Mouse (Mus musculus): ENCODE results near the gene Rbm33. TPM values are rescaled to one million over a fixed set of nuclear protein-coding genes. Genes with fewer than 3 reads are reported as not detected.

The Rbm33 gene
- polyA plus RNA-seq, 1 experiment from 2014 or later, result 16.8 TPM

DNA sequence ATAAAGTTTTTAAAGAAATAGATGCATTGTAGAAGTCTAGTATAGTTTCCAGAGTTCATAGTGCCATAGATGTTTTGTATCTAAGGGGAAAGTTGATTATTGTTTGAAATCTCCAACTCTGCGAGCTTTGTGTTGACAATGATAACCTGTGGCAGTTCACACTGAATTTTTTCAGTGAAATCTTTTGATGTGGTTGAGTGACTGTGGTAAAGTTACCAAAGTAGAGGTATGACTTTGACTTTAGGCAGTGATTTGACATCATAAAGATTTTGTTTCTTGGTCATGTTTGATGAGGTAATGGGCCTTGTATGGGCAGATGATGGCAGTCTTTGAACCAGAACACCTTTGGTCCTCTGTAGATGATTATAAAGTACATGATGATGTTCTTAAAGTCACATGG, 65.4 kb downstream of the Rbm33 start:
- WGBS, result 84% methylated on average over 1 of the region's 1 CpGs

DNA sequence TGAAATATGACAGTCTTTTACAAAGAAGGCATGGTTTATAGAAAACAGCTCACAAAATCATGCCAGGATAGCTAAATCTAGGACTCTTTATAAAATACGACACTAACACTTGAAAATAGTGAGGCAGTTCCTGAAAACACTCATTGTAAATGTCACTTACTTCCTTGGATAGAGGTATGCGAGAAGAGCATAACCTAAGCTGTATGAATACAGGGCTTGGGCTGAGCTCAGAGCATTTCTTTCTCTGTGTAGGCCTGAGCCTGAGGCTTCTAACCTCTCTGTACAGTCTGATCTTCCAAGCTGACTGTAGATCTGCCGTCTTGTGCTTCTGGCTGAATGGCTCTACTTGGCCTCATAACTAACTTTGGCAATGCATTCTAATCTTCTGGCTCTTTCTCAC, 69.9 kb downstream of the Rbm33 start:
- H3K36me3 ChIP-seq, result peaks cover 46% of the 10 kb centered on the region
- no peaks in the 10 kb centered on the region for H3K9me3 ChIP-seq (replicated peaks)
- H3K4me1 ChIP-seq (replicated peaks), result no peaks in the 10 kb centered on the region
- no peak overlapping the region for H3K4me3 ChIP-seq
- no peak overlapping the region for H3K9ac ChIP-seq
- no peaks in the 10 kb centered on the region for H3K27me3 ChIP-seq (replicated peaks)
- no peak overlapping the region for H3K4me2 ChIP-seq
- no peak for ATAC-seq (ENCODE audit: insufficient number of reproducible peaks, low FRiP score)
- whole genome bisulfite sequencing, result 92% methylated on average over 3 of the region's 3 CpGs
- H3K27ac ChIP-seq (ENCODE audit: poor library complexity, severe bottlenecking), result no peak overlapping the region

More for the DNA sequence above, 65.4 kb downstream of the Rbm33 start:
- H3K36me3 ChIP-seq, result peaks cover 35% of the 10 kb centered on the region
- no peaks in the 10 kb centered on the region for H3K27me3 ChIP-seq (replicated peaks)
- no peak for ATAC-seq (ENCODE audit: insufficient number of reproducible peaks, low FRiP score)
- H3K4me2 ChIP-seq, result no peak overlapping the region
- H3K9ac ChIP-seq, result no peak overlapping the region
- H3K4me3 ChIP-seq, result no peak overlapping the region
- 0 out of 2 replicates have a peak, but pooled peaks cover 6% of the 10 kb centered on the region for H3K4me1 ChIP-seq (replicated peaks)
- H3K27ac ChIP-seq (ENCODE audit: poor library complexity, severe bottlenecking), result no peak overlapping the region
- H3K9me3 ChIP-seq (replicated peaks), result no peaks in the 10 kb centered on the region

DNA sequence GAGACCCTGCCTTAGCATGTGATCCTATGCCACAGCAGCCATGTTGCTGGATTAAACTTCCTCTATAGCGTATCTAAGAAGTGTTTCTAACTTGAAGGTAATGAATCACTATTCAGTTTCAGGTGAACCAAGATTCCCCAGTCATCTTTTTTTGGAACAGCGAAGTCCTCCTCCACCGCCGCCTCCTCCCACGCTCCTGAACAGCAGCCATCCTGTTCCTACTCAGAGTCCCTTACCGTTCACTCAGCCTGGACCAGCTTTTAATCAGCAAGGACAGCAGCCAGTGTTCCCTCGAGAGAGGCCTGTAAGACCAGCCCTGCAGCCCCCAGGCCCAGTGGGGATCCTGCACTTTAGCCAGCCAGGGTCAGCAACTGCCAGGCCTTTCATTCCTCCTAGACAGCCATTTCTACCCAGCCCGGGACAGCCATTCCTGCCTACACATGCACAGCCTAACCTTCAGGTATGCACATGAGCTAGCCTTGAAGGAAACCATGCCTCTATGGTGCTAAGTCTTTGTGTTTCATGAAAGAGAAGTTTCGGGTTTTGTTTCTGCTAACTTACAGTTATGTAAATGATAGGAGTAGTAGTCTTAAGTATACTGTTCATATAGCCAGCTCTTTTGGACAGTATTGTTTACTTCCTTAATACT, 70.7 kb downstream of the Rbm33 start:
- ATAC-seq (ENCODE audit: insufficient number of reproducible peaks, low FRiP score), result no peak
- Histone ChIP-seq H3K27me3 (replicated peaks) (no peaks in the 10 kb centered on the region), H3K36me3 (peaks cover 51% of the 10 kb centered on the region)

DNA sequence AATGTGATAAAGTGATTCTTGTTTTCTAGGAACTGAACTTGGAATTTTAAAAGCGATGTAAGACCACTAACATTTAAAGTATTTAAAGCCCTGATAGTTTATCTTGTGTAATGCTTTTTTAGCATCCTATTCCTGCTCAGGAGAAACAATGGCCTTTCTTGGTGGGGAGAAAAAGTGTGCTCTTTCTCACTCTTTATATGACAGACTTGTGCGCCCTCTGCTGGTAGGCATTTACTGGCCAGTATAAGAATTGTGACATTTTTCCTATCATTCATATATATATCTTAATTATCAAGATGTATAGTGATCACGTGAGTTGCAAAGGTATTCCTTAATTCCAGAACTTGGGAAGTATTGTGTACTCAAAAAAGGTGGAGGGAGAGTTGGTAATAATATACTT, 71.3 kb downstream of the Rbm33 start:
- no peak overlapping the region for H3K4me3 ChIP-seq

More for the DNA sequence above, 70.7 kb downstream of the Rbm33 start:
- Histone ChIP-seq H3K27ac (ENCODE audit: poor library complexity, severe bottlenecking) (no peak overlapping the region), H3K4me2 (no peak overlapping the region), H3K9me3 (replicated peaks) (no peaks in the 10 kb centered on the region), H3K4me3 (no peak overlapping the region), H3K9ac (no peak overlapping the region), H3K4me1 (replicated peaks) (no peaks in the 10 kb centered on the region)
- 85% methylated on average over 9 of the region's 9 CpGs for whole genome bisulfite sequencing

DNA sequence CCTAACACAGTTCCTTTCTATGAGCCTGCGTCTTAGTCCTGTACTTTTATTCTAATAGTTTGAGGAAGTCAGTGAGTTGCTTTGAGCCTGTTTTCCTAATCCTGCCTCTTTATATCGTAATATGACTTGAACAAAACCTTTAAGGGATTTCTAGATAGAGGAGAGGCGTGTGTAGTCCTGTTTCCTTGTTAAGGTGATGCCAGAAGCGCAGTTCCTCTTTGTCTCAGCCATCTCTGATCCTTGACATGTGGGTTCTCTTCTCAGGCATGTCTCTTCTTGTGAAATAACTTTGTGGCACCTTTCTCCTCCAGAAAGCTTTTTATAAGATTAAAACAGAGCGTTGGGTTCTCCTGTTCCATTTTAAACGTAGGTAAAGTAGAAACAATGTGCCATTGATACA, 73.3 kb downstream of the Rbm33 start:
- H3K4me3 ChIP-seq, result no peak overlapping the region
- no peaks in the 10 kb centered on the region for H3K4me1 ChIP-seq (replicated peaks)
- no peak overlapping the region for H3K4me2 ChIP-seq
- H3K36me3 ChIP-seq, result peaks cover 65% of the 10 kb centered on the region
- ATAC-seq (ENCODE audit: insufficient number of reproducible peaks, low FRiP score), result no peak
- no peak overlapping the region for H3K27ac ChIP-seq (ENCODE audit: poor library complexity, severe bottlenecking)
- no peaks in the 10 kb centered on the region for H3K27me3 ChIP-seq (replicated peaks)
- H3K9ac ChIP-seq, result no peak overlapping the region
- no peaks in the 10 kb centered on the region for H3K9me3 ChIP-seq (replicated peaks)
- WGBS, result 93% methylated on average over 6 of the region's 6 CpGs

More for the DNA sequence above, 71.3 kb downstream of the Rbm33 start:
- ATAC-seq (ENCODE audit: insufficient number of reproducible peaks, low FRiP score), result no peak
- Histone ChIP-seq H3K9me3 (replicated peaks) (no peaks in the 10 kb centered on the region), H3K27me3 (replicated peaks) (no peaks in the 10 kb centered on the region), H3K27ac (ENCODE audit: poor library complexity, severe bottlenecking) (no peak overlapping the region), H3K4me2 (no peak overlapping the region), H3K9ac (no peak overlapping the region), H3K36me3 (peaks cover 50% of the 10 kb centered on the region), H3K4me1 (replicated peaks) (no peaks in the 10 kb centered on the region)
- WGBS, result 44% methylated on average over 3 of the region's 3 CpGs

DNA sequence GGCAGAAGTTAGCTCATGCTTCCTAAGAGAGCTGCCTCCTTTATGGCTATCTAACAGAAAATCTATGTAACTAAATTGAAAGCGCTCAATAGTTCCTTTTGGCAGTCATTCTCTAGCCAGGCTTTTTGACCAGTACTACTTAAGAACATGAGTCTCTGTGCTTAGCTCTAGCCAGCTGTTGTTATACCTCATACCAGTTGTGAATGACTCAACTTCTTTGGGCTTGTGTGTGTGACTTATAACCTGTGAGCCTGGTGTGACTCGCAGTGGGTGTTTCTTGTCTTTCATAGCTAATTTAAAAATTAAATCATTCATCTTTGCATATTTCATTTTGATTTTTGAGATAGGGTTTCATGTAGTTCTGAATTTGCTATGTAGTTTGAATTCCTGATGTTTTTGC, 80.4 kb downstream of the Rbm33 start:
- no peak overlapping the region for H3K27ac ChIP-seq (ENCODE audit: poor library complexity, severe bottlenecking)
- no peaks in the 10 kb centered on the region for H3K9me3 ChIP-seq (replicated peaks)
- H3K4me1 ChIP-seq (replicated peaks), result peaks cover 25% of the 10 kb centered on the region
- no peaks in the 10 kb centered on the region for H3K27me3 ChIP-seq (replicated peaks)
- peaks cover 40% of the 10 kb centered on the region for H3K36me3 ChIP-seq
- ATAC-seq (ENCODE audit: insufficient number of reproducible peaks, low FRiP score), result no peak
- no peak overlapping the region for H3K4me3 ChIP-seq
- no peak overlapping the region for H3K9ac ChIP-seq
- 98% methylated on average over 2 of the region's 2 CpGs for WGBS
- H3K4me2 ChIP-seq, result no peak overlapping the region

DNA sequence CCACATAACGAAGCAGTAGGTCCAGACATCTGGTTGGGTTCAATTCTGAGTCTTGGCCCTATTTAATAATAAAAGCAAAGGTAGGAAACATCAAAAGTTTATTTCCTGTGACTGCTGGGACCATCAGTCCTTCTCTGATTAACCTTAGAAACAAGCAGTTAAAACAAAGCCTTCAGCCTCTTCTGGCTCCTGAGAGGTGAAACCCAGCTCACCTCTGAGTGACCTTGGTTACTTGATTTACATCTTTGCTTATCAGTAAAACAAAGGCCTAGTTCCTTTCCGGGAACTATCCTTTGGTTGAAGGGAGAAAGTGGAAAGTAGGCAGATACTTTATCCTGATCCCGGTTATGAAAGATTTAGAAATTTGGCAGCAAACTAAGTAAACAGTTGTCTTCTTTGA, 81.8 kb downstream of the Rbm33 start:
- WGBS, result 64% methylated on average over 3 of the region's 3 CpGs
- H3K4me3 ChIP-seq, result no peak overlapping the region
- H3K27me3 ChIP-seq (replicated peaks), result no peaks in the 10 kb centered on the region
- peaks cover 38% of the 10 kb centered on the region for H3K4me1 ChIP-seq (replicated peaks)
- H3K27ac ChIP-seq (ENCODE audit: poor library complexity, severe bottlenecking), result no peak overlapping the region
- H3K4me2 ChIP-seq, result no peak overlapping the region
- no peak for ATAC-seq (ENCODE audit: insufficient number of reproducible peaks, low FRiP score)
- H3K9ac ChIP-seq, result no peak overlapping the region
- H3K36me3 ChIP-seq, result peaks cover 35% of the 10 kb centered on the region
- no peaks in the 10 kb centered on the region for H3K9me3 ChIP-seq (replicated peaks)

DNA sequence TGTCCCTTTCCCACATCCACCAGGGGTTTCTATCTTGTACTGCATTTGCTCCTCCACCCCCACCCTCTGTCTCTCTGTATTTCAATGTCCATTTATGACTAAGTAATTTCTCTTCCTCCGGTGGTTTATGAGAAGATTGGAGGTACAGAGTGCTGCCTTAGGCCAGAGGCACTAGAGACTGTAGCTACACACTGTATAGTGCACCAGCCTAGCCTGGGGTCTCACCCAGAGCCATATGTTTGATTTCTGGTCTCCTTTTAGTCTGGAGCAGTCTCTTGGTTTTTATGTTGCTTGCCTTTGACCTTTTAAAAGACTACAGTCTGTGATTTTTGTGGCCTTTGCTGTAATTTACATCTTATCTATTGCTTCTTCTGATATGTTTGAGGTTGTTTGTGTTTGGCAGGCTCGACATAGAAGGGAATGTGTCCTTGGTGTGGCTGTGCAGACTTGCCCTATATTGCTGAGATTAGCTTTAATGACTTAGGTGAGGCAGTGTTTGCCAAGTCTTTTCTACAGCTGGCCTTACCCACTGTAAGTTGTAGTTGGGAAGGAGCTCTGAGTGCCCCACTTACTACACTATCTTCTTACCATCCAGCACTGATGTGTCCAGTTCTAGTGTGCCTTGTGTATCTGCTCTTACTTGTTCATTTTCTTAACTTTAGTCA, 82.7 kb downstream of the Rbm33 start:
- Histone ChIP-seq H3K4me1 (replicated peaks) (peaks cover 40% of the 10 kb centered on the region), H3K27ac (ENCODE audit: poor library complexity, severe bottlenecking) (no peak overlapping the region), H3K9me3 (replicated peaks) (no peaks in the 10 kb centered on the region), H3K4me2 (no peak overlapping the region), H3K36me3 (peaks cover 27% of the 10 kb centered on the region), H3K27me3 (replicated peaks) (no peaks in the 10 kb centered on the region), H3K4me3 (no peak overlapping the region), H3K9ac (no peak overlapping the region)
- 55% methylated on average over 2 of the region's 2 CpGs for WGBS
- ATAC-seq (ENCODE audit: insufficient number of reproducible peaks, low FRiP score), result no peak

DNA sequence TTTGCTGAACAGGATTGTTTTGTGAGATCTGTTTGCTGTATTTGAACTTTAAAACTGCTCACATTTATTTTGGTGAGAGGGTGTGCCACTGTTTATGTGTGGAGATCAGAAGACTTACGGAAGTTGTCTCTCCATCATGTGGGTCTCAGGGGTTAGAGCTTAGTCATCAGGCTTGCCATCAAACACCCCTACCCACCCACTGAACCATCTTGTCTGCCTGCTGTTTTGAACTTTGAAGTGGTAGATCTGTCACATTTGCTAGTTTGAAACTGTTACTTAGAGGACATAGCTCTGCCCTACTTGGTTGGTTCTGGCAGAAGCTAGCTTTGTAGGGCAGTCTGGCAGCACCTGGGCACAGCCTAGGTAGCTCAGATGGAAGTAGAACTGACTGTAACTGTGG, 85.8 kb downstream of the Rbm33 start:
- Histone ChIP-seq H3K4me1 (replicated peaks) (peaks cover 40% of the 10 kb centered on the region), H3K9ac (no peak overlapping the region), H3K36me3 (peaks cover 13% of the 10 kb centered on the region; the same call in 1 of the 2 replicates), H3K4me2 (no peak overlapping the region), H3K27ac (ENCODE audit: poor library complexity, severe bottlenecking) (no peak overlapping the region), H3K9me3 (replicated peaks) (no peaks in the 10 kb centered on the region), H3K4me3 (no peak overlapping the region), H3K27me3 (replicated peaks) (no peaks in the 10 kb centered on the region)
- no peak for ATAC-seq (ENCODE audit: insufficient number of reproducible peaks, low FRiP score)
- 91% methylated on average over 1 of the region's 1 CpGs for WGBS

DNA sequence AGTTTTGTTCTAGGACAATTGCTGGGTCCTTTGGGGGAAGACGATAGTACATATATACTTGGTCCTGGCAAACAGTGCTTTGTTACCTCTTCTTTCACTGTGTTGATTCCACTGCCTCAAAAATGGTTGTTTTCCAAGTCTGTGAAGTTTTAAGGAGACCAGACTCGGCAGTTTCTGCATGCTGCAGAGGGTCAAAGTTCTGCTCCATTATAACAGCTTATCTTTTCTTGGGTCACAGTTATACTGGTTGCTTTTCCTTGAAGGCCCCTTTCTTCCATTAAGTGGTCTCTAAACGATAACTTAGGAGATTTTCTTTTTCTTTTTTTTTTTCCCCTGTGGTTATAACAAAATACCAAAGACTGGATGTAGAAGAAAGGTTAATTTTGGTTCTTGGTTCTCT, 89.7 kb downstream of the Rbm33 start:
- ATAC-seq (ENCODE audit: insufficient number of reproducible peaks, low FRiP score), result no peak
- H3K4me2 ChIP-seq, result no peak overlapping the region
- 75% methylated on average over 3 of the region's 3 CpGs for WGBS
- H3K36me3 ChIP-seq, result peaks cover 32% of the 10 kb centered on the region
- no peak overlapping the region for H3K4me3 ChIP-seq
- H3K27me3 ChIP-seq (replicated peaks), result no peaks in the 10 kb centered on the region
- H3K27ac ChIP-seq (ENCODE audit: poor library complexity, severe bottlenecking), result no peak overlapping the region
- peaks cover 20% of the 10 kb centered on the region for H3K4me1 ChIP-seq (replicated peaks)
- H3K9me3 ChIP-seq (replicated peaks), result no peaks in the 10 kb centered on the region
- no peak overlapping the region for H3K9ac ChIP-seq

DNA sequence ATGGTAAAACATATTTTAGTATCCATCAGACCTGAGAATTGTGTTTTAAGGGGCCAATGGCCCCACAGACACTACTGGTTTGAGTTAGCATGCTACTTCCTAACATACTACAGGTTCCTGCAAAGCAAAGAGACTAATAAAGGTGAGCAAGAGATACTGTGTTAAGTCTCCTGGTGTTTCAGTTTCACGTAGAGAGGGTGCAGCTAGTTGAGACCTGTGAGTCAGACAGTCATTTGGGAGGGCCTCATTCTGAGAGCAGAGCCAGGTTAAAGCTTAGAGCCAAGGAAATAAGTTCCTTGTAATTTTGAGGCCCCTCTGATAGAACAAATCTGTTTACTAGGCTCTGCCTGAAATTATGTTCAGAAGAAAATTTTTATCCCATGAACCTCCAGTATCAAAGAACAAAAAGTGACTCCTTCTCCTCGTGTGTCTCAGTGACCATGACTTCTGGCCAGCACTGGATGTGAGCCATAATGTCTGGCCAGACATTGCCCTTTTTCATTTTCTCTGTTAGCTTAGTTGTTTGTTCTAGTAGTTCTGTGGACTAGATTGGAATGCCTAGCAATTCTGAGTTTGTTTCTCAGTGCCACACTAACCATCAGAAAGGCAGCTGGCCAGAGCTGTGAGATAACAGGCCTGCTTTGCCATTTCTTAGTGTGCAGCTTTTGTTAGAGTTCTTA, 95.2 kb downstream of the Rbm33 start:
- no peaks in the 10 kb centered on the region for H3K9me3 ChIP-seq (replicated peaks)
- no peak overlapping the region for H3K9ac ChIP-seq
- no peak overlapping the region for H3K4me3 ChIP-seq
- no peaks in the 10 kb centered on the region for H3K27me3 ChIP-seq (replicated peaks)
- H3K36me3 ChIP-seq, result peaks cover 84% of the 10 kb centered on the region
- WGBS, result 85% methylated on average over 2 of the region's 2 CpGs
- ATAC-seq (ENCODE audit: insufficient number of reproducible peaks, low FRiP score), result no peak
- no peaks in the 10 kb centered on the region for H3K4me1 ChIP-seq (replicated peaks)
- no peak overlapping the region for H3K4me2 ChIP-seq
- H3K27ac ChIP-seq (ENCODE audit: poor library complexity, severe bottlenecking), result no peak overlapping the region
